Mouse (Mus musculus) lung, embryonic 14.5 days (tissue): Measurements from ENCODE around the gene Kcnd3. TPM values are rescaled to one million over a fixed set of nuclear protein-coding genes. Genes with fewer than 3 reads are reported as not detected.
"Not testable (repeated sequence)": the region's sequence is repeated elsewhere in the genome, so short reads cannot be mapped to it uniquely, and the experiment has no call there.

Source experiments
- ATAC-seq: fragments of 200-750 bp; cut with Nextera tagmentation; 2 replicates; pipeline ENCODE4 v1.8.0; 2017; ENCODE audit warnings: mild to moderate bottlenecking, moderate TSS enrichment, moderate library complexity; ENCODE audit not compliant: insufficient read depth
- DNase-seq: peaks from one replicate; pipeline ENCODE4 v3.0.0-alpha.2; 2015
- H3K27ac ChIP-seq: fragments of 300-500 bp; sonication (generic); 2 replicates; pipeline ENCODE4 v1.5.1; 2014; ENCODE audit warnings: low read depth, mild to moderate bottlenecking, moderate library complexity
- H3K27me3 ChIP-seq: fragments of 300-500 bp; sonication (generic); 2 replicates; pipeline ENCODE4 v1.6.1; 2014; ENCODE audit warnings: low read length, control low read depth; ENCODE audit not compliant: insufficient read depth
- H3K36me3 ChIP-seq: fragments of 300-500 bp; sonication (generic); 2 replicates; pipeline ENCODE4 v1.6.1; 2014; ENCODE audit warnings: control low read depth; ENCODE audit not compliant: insufficient read depth
- H3K4me1 ChIP-seq: fragments of 300-500 bp; sonication (generic); 2 replicates; pipeline ENCODE4 v1.6.1; 2014; ENCODE audit warnings: antibody characterized with exemption, control low read depth; ENCODE audit not compliant: insufficient read depth
- H3K4me2 ChIP-seq: fragments of 300-500 bp; sonication (generic); 2 replicates; pipeline ENCODE4 v1.6.1; 2014; ENCODE audit warnings: mild to moderate bottlenecking
- H3K4me3 ChIP-seq: fragments of 300-500 bp; sonication (generic); 2 replicates; pipeline ENCODE4 v1.5.1; 2014; ENCODE audit warnings: low read depth, low read length
- H3K9ac ChIP-seq: fragments of 300-500 bp; sonication (generic); 2 replicates; pipeline ENCODE4 v1.6.1; 2014
- H3K9me3 ChIP-seq: fragments of 300-500 bp; sonication (generic); 2 replicates; pipeline ENCODE4 v1.6.1; 2016; ENCODE audit warnings: low read depth, low read length, control low read depth
- CTCF ChIP-seq: IDR thresholded peaks from 2 replicates; pipeline ENCODE4 v1.5.1; 2016; ENCODE audit warnings: antibody characterized with exemption, low read depth
- WGBS: fragments of 180-500 bp; shearing (Covaris S2); extraction: QIAGEN DNeasy Blood & Tissue Kit; methylation state at CpG from one replicate; pipeline ENCODE4 v1.1.7; 2014; 5-methylcytosine and 5-hydroxymethylcytosine counted together
- polyA plus RNA-seq: library from polyadenylated mRNA; unstranded; fragments of >200 nt; fragmentation: Nextera tagmentation; extraction: Ambion mirVana; gene quantifications from 2 replicates; pipeline ENCODE4 v1.2.1, GENCODE M21; 2014

Gene Kcnd3
- polyA plus RNA-seq, 1 experiment from 2014 or later = 0.50 TPM

- Histone ChIP-seq H3K36me3 (no peaks in the 10 kb centered on the region), H3K9me3 (no peaks in the 10 kb centered on the region), H3K9ac (no peak overlapping the region), H3K27me3 (no peaks in the 10 kb centered on the region; the same call in 1 of the 2 replicates), H3K4me1 (0 out of 2 replicates have a peak, but pooled peaks cover 4% of the 10 kb centered on the region), H3K4me2 (no peak overlapping the region), H3K27ac (no peak overlapping the region), H3K4me3 (no peak overlapping the region)
- TF ChIP-seq CTCF = no peak
- ATAC-seq = no peak
- 58% methylated on average over 14 of the region's 14 CpGs for WGBS
- no peak for DNase-seq
Measured at GRCm38 (mm10) chr3:105693327-105694080, 241.4 kb downstream of the Kcnd3 start.

GRCm38 (mm10) chr3:105695476-105696386 lies 243.6 kb downstream of the Kcnd3 start:
- peak; percentile 33 for DNase-seq

GRCm38 (mm10) chr3:105696387-105697147 lies 244.4 kb downstream of the Kcnd3 start:
- no peak for DNase-seq
- TF ChIP-seq CTCF = no peak
- Histone ChIP-seq H3K27me3 (no peaks in the 10 kb centered on the region; the same call in 1 of the 2 replicates), H3K4me1 (peaks cover 8% of the 10 kb centered on the region), H3K4me2 (no peak overlapping the region; the same call in 1 of the 2 replicates), H3K9ac (no peak overlapping the region), H3K27ac (peak overlapping the region; percentile 9; the same call in 1 of the 2 replicates), H3K36me3 (no peaks in the 10 kb centered on the region), H3K4me3 (no peak overlapping the region), H3K9me3 (no peaks in the 10 kb centered on the region)
- WGBS = 59% methylated on average over 17 of the region's 17 CpGs
- no peak for ATAC-seq

More at GRCm38 (mm10) chr3:105695476-105696386, 243.6 kb downstream of the Kcnd3 start:
- 29% methylated on average over 20 of the region's 20 CpGs for WGBS
- Histone ChIP-seq H3K36me3 (no peaks in the 10 kb centered on the region), H3K27ac (peak overlapping the region; percentile 44; the same call in 1 of the 2 replicates), H3K4me2 (peak overlapping the region; percentile 35; the same call in 1 of the 2 replicates), H3K27me3 (no peaks in the 10 kb centered on the region; the same call in 1 of the 2 replicates), H3K9ac (no peak overlapping the region), H3K4me3 (no peak overlapping the region), H3K4me1 (0 out of 2 replicates have a peak, but pooled peaks cover 4% of the 10 kb centered on the region), H3K9me3 (no peaks in the 10 kb centered on the region)
- peak; percentile 36; the same call in 1 of the 2 replicates for ATAC-seq
- TF ChIP-seq CTCF = no peak

- Histone ChIP-seq H3K9me3 (no peaks in the 10 kb centered on the region), H3K9ac (no peak overlapping the region), H3K27me3 (no peaks in the 10 kb centered on the region; the same call in 1 of the 2 replicates), H3K4me3 (no peak overlapping the region), H3K36me3 (no peaks in the 10 kb centered on the region), H3K4me1 (peaks cover 10% of the 10 kb centered on the region), H3K27ac (no peak overlapping the region), H3K4me2 (no peak overlapping the region)
- TF ChIP-seq CTCF = no peak
- ATAC-seq = no peak
- WGBS = 75% methylated on average over 5 of the region's 5 CpGs
- no peak for DNase-seq
Measured at GRCm38 (mm10) chr3:105697148-105697441, 245.0 kb downstream of the Kcnd3 start.

- DNase-seq (no peak), ATAC-seq (no peak)
- Histone ChIP-seq H3K9ac (no peak overlapping the region), H3K36me3 (no peaks in the 10 kb centered on the region), H3K9me3 (no peaks in the 10 kb centered on the region), H3K4me2 (no peak overlapping the region), H3K27ac (no peak overlapping the region), H3K4me3 (no peak overlapping the region), H3K27me3 (no peaks in the 10 kb centered on the region; the same call in 1 of the 2 replicates), H3K4me1 (peaks cover 10% of the 10 kb centered on the region)
- TF ChIP-seq CTCF = no peak
- 35% methylated on average over 1 of the region's 1 CpGs for WGBS
Measured at GRCm38 (mm10) chr3:105698311-105698710, 246.2 kb downstream of the Kcnd3 start.

- H3K4me2 ChIP-seq = no peak overlapping the region
- TF ChIP-seq CTCF = no peak
- H3K27me3 ChIP-seq = no peaks in the 10 kb centered on the region
- peak overlapping the region; percentile 55; the same call in 1 of the 2 replicates for H3K27ac ChIP-seq
- H3K9ac ChIP-seq = no peak overlapping the region
- DNase-seq (no peak), ATAC-seq (peak; percentile 57)
- H3K9me3 ChIP-seq = no peaks in the 10 kb centered on the region
- 22% methylated on average over 3 of the region's 3 CpGs for WGBS
- H3K4me3 ChIP-seq = no peak overlapping the region
- H3K36me3 ChIP-seq = no peaks in the 10 kb centered on the region
- H3K4me1 ChIP-seq = peaks cover 13% of the 10 kb centered on the region
Measured at GRCm38 (mm10) chr3:105699241-105699933, 247.3 kb downstream of the Kcnd3 start.

- DNase-seq, H3K36me3 ChIP-seq, H3K9ac ChIP-seq, H3K27me3 ChIP-seq, H3K4me2 ChIP-seq, ATAC-seq, H3K27ac ChIP-seq, H3K4me3 ChIP-seq, H3K9me3 ChIP-seq: not testable (repeated sequence)
- WGBS = 32% methylated on average over 1 of the region's 1 CpGs
- peaks cover 14% of the 10 kb centered on the region for H3K4me1 ChIP-seq
Measured at GRCm38 (mm10) chr3:105700786-105701185, 248.7 kb downstream of the Kcnd3 start.
